Mouse (Mus musculus): ENCODE results near the gene Gm47841. TPM values are rescaled to one million over a fixed set of nuclear protein-coding genes. Genes with fewer than 3 reads are reported as not detected.

The Gm47841 gene
- polyA plus RNA-seq, 1 experiment from 2014 or later = not detected

DNA sequence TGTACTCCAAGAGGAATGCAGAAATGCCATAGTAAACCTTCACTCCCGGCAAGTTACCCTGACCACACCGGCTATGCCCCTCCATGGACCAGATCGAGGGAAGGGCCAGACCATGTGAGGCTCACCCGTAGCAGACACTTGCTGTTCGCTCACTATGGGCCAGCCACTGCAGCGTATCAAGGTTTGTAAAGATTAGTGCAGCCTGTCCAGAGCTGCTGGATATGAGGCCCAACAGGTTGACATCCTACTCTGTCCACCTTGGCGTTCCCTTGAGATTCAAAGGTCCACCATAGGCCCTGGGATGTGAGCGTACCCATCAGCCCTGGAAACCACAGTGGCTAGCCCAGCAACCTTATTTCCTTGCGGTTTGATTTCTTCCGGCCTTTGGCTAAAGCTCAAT, 7.3 kb upstream of the Gm47841 start:
- H3K4me3 ChIP-seq (ENCODE audit: low read depth, low read length) = no peak overlapping the region
- H3K4me1 ChIP-seq (ENCODE audit: control insufficient read depth, insufficient read depth, low read length) = peaks cover 19% of the 10 kb centered on the region
- DNase-seq (ENCODE audit: low spot score) (no peak), ATAC-seq (ENCODE audit: insufficient number of reproducible peaks, low FRiP score, low TSS enrichment, low read depth) (no peak)
- no peak overlapping the region for H3K27ac ChIP-seq (replicated peaks; ENCODE audit: low read depth, low read length)
- H3K27me3 ChIP-seq (ENCODE audit: control insufficient read depth, insufficient read depth, low read length) = peaks cover 25% of the 10 kb centered on the region
- H3K9me3 ChIP-seq (ENCODE audit: control insufficient read depth, low read length) = no peaks in the 10 kb centered on the region
- no peak overlapping the region for H3K9ac ChIP-seq (ENCODE audit: low read length)
- WGBS = 78% methylated on average over 10 of the region's 10 CpGs
- H3K4me2 ChIP-seq (ENCODE audit: low read depth, severe bottlenecking) = no peak overlapping the region
- peaks cover 2% of the 10 kb centered on the region; the same call in 1 of the 2 replicates for H3K36me3 ChIP-seq (ENCODE audit: control insufficient read depth, insufficient read depth, low read length)

DNA sequence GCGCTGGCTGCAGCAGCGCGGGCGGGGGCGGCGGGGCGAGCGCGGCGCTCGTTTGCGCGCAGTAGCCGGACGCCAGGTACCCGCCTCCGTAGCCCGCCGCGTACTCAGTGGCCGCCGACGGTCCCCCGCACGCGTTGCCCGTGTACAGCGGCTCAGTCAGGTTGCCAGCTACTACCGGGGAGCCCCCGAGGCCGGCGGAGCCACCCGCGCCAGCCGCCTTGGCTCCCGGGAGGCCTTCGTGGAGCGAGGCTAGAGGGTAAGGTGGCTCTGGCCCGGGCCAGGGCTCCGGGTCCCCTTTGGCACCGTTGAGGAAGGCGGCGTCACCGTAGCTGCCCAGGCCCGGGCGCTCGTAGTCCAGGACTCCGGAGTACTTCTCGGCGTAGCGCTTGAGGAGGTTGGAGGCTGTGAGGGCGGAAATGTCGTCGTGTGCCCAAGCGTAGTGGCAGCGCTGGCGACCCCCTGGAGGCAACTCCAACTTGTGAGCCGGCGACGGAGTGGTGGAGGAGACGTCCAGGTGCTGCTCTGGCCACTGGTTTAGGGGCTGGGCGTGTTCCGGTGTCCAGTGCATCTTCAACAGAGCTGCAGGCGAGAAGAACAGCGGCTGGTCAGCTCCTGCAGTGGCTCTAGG, 6.7 kb upstream of the Gm47841 start:
- DNase-seq (ENCODE audit: low spot score) = peak; percentile 61

DNA sequence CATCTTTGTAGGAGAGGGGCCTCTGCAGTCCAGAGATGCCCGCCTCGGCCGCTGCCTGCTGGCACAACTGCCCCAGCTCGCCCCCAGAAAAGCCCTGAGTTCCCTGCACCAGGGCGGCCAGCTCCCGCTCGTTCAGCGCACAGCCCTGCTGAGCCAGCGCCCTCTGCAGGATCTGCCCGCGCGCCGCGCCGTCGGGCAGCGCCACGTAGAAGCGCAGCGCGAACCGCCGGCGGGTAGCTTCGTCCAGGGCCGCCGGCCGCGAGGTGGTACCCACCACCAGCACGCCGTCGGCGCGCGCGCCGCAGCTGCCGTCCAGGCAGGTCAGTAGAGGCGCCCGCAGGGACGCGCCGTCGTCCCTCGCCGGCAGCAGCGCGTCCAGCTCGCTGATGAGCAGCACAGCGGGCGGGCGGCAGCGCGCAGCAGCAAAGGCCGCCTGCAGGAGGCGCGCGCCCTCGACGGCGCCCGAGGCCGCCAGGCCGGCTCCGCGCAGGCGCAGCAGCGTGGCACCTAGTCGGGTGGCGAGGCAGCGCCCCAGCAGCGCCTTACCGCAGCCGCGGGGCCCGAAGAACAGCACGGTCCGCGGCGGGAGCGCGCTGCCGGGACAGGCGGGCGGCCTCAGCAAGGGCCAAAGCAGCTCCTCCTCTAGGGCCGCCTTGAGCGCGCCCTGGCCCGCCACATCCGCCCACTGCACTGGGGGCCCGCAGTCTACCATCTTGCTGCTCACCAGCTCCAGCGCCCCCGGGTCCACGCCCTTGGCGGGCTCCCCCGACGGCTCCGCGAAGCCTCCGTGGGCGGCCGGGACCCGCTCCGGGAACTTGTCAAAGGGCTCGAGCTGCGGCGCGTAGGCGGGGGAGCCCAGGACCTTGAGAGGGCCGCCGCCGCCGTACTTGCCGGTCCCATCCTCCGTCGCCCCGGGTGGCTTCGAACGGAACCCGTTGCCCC, 5.6 kb upstream of the Gm47841 start:
- 17% methylated on average over 103 of the region's 120 CpGs for WGBS
- H3K36me3 ChIP-seq (ENCODE audit: control insufficient read depth, insufficient read depth, low read length) = peaks cover 2% of the 10 kb centered on the region; the same call in 1 of the 2 replicates
- H3K27ac ChIP-seq (replicated peaks; ENCODE audit: low read depth, low read length) = no peak overlapping the region
- peak overlapping the region; percentile 22 for H3K4me3 ChIP-seq (ENCODE audit: low read depth, low read length)
- no peak for ATAC-seq (ENCODE audit: insufficient number of reproducible peaks, low FRiP score, low TSS enrichment, low read depth)
- H3K4me1 ChIP-seq (ENCODE audit: control insufficient read depth, insufficient read depth, low read length) = peaks cover 19% of the 10 kb centered on the region
- no peaks in the 10 kb centered on the region for H3K9me3 ChIP-seq (ENCODE audit: control insufficient read depth, low read length)
- DNase-seq (ENCODE audit: low spot score) = peak; percentile 62
- peaks cover 25% of the 10 kb centered on the region for H3K27me3 ChIP-seq (ENCODE audit: control insufficient read depth, insufficient read depth, low read length)
- H3K9ac ChIP-seq (ENCODE audit: low read length) = peak overlapping the region; percentile 34; the same call in 1 of the 2 replicates
- H3K4me2 ChIP-seq (ENCODE audit: low read depth, severe bottlenecking) = peak overlapping the region; percentile 64

More for the DNA sequence above, 6.7 kb upstream of the Gm47841 start:
- peaks cover 19% of the 10 kb centered on the region for H3K4me1 ChIP-seq (ENCODE audit: control insufficient read depth, insufficient read depth, low read length)
- H3K27ac ChIP-seq (replicated peaks; ENCODE audit: low read depth, low read length) = no peak overlapping the region
- H3K9ac ChIP-seq (ENCODE audit: low read length) = peak overlapping the region; percentile 34; the same call in 1 of the 2 replicates
- H3K36me3 ChIP-seq (ENCODE audit: control insufficient read depth, insufficient read depth, low read length) = peaks cover 2% of the 10 kb centered on the region; the same call in 1 of the 2 replicates
- peaks cover 25% of the 10 kb centered on the region for H3K27me3 ChIP-seq (ENCODE audit: control insufficient read depth, insufficient read depth, low read length)
- H3K4me3 ChIP-seq (ENCODE audit: low read depth, low read length) = peak overlapping the region; percentile 22
- H3K9me3 ChIP-seq (ENCODE audit: control insufficient read depth, low read length) = no peaks in the 10 kb centered on the region
- WGBS = 6% methylated on average over 64 of the region's 65 CpGs
- H3K4me2 ChIP-seq (ENCODE audit: low read depth, severe bottlenecking) = peak overlapping the region; percentile 64
- ATAC-seq (ENCODE audit: insufficient number of reproducible peaks, low FRiP score, low TSS enrichment, low read depth) = no peak

DNA sequence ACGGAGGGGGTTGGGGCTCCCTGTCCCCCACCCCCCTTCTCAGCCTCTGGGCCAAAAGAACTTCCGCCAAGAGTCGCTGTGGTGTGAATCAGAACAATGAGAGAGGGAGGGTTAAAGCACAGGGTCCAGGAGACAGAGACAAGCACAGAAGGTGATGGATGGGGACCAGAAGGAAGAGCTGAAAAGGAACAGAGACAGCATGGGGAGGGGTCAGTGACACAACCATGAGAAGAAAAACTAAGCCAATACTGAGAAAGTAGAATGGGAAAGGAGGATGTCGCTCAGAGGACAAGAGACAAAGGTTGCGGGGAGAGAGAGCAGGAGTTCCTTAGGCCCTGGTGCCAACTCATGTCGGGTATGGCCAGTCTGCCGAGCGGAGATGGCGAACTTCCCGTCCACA, 4.7 kb upstream of the Gm47841 start:
- ATAC-seq (ENCODE audit: insufficient number of reproducible peaks, low FRiP score, low TSS enrichment, low read depth) (no peak), DNase-seq (ENCODE audit: low spot score) (no peak)
- H3K4me2 ChIP-seq (ENCODE audit: low read depth, severe bottlenecking) = no peak overlapping the region
- no peaks in the 10 kb centered on the region for H3K9me3 ChIP-seq (ENCODE audit: control insufficient read depth, low read length)
- peaks cover 23% of the 10 kb centered on the region for H3K4me1 ChIP-seq (ENCODE audit: control insufficient read depth, insufficient read depth, low read length)
- peaks cover 2% of the 10 kb centered on the region; the same call in 1 of the 2 replicates for H3K36me3 ChIP-seq (ENCODE audit: control insufficient read depth, insufficient read depth, low read length)
- H3K27ac ChIP-seq (replicated peaks; ENCODE audit: low read depth, low read length) = no peak overlapping the region
- WGBS = 69% methylated on average over 10 of the region's 10 CpGs
- H3K27me3 ChIP-seq (ENCODE audit: control insufficient read depth, insufficient read depth, low read length) = peaks cover 31% of the 10 kb centered on the region
- no peak overlapping the region for H3K9ac ChIP-seq (ENCODE audit: low read length)
- no peak overlapping the region for H3K4me3 ChIP-seq (ENCODE audit: low read depth, low read length)

DNA sequence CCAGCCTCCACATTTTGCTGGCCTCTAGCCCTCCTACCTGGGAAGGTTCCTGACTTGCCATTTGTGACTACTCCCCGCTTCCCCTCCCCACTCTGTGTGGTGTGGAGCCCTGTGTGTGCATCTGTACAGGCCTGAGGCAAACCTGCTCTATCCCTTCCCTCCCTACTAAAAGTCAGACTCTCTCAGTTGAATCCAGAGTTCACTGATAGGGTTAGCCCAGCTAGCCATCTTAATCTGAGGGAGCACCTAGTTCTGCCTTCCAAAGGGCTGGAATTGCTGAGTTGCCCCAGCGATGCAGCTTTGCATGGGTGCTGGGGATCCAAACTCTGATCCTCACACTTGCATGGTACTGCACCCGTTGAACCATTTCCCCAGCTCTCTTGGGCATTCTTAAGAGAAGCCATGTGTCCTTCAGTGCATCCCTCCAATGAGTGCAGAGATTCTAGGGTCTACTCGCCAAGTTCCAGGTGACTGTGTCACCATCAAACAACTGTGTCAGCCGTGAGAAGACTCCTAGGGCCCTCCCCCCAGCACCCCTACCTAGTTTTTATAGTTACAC, 1.2 kb upstream of the Gm47841 start:
- no peak overlapping the region for H3K4me3 ChIP-seq (ENCODE audit: low read depth, low read length)
- peaks cover 2% of the 10 kb centered on the region; the same call in 1 of the 2 replicates for H3K36me3 ChIP-seq (ENCODE audit: control insufficient read depth, insufficient read depth, low read length)
- H3K27me3 ChIP-seq (ENCODE audit: control insufficient read depth, insufficient read depth, low read length) = peaks cover 45% of the 10 kb centered on the region
- H3K27ac ChIP-seq (replicated peaks; ENCODE audit: low read depth, low read length) = no peak overlapping the region
- H3K4me2 ChIP-seq (ENCODE audit: low read depth, severe bottlenecking) = no peak overlapping the region
- no peak for DNase-seq (ENCODE audit: low spot score)
- ATAC-seq (ENCODE audit: insufficient number of reproducible peaks, low FRiP score, low TSS enrichment, low read depth) = no peak
- H3K9ac ChIP-seq (ENCODE audit: low read length) = no peak overlapping the region
- WGBS = 40% methylated on average over 5 of the region's 5 CpGs
- no peaks in the 10 kb centered on the region for H3K9me3 ChIP-seq (ENCODE audit: control insufficient read depth, low read length)
- peaks cover 20% of the 10 kb centered on the region for H3K4me1 ChIP-seq (ENCODE audit: control insufficient read depth, insufficient read depth, low read length)

DNA sequence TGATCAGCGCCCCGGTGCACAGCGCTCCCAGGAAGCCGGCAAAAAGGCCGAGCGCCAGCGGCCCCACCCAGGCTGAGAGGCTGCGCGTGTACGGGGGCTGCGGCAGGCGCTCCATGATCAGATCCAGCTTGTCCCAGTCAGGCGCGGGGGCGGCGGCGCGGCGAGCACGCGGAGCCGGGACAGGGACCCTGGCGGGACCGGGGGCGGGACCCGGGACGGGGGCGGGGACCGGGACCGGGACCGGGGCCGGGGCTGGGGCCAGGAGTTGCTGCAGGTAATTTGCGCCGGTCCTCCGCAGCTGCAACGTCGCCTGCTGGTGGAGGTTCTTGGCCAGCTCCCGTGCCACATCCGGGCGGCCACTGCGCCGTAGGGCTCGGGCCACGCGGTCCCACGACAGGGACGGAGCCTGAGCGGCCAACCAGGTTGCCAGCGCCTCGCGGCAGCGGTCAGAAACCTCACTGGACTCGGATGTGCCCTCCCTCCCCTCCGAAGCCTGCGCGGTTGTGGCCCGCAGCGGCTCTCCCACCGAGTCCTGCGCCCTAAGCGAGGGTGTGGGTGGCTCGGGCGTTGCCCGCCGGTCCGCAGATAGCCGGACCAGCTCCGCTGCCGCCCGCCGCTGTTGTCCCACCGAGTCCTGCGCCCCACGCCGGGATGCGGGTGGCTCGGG, 537 bp downstream of the Gm47841 start:
- H3K4me2 ChIP-seq (ENCODE audit: low read depth, severe bottlenecking) = peak overlapping the region; percentile 97
- DNase-seq (ENCODE audit: low spot score) (peak; percentile 68), ATAC-seq (ENCODE audit: insufficient number of reproducible peaks, low FRiP score, low TSS enrichment, low read depth) (peak; percentile 17; the same call in 1 of the 2 replicates)
- H3K27ac ChIP-seq (replicated peaks; ENCODE audit: low read depth, low read length) = no peak overlapping the region
- peaks cover 35% of the 10 kb centered on the region for H3K27me3 ChIP-seq (ENCODE audit: control insufficient read depth, insufficient read depth, low read length)
- H3K9me3 ChIP-seq (ENCODE audit: control insufficient read depth, low read length) = no peaks in the 10 kb centered on the region
- no peaks in the 10 kb centered on the region for H3K36me3 ChIP-seq (ENCODE audit: control insufficient read depth, insufficient read depth, low read length)
- H3K4me1 ChIP-seq (ENCODE audit: control insufficient read depth, insufficient read depth, low read length) = peaks cover 13% of the 10 kb centered on the region
- peak overlapping the region; percentile 46 for H3K4me3 ChIP-seq (ENCODE audit: low read depth, low read length)
- WGBS = 1% methylated on average over 59 of the region's 77 CpGs
- peak overlapping the region; percentile 58 for H3K9ac ChIP-seq (ENCODE audit: low read length)

DNA sequence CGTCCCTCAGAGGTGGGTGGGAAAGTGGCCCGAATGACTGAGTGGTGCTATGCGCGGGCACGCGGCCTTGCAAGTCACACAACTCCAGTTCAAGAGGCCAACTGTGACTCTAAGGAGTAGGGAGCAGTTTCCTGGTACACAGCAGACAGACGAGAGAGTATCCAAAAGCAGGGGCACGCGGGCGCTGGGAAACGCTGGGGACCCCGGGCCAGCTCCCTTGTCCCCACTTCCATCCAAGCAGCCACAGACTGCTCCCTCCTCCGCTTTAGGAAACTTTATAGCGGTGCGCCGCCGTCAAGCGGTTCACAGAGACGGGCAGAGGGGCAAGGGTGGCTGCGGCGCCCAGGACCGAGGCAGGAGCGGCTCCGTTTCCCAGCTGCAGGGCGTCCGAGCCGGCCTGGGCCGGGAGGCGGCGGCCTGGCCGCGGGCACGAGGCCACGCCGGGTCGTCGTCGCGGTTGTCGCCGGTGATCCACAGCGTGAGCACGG, 1.1 kb downstream of the Gm47841 start:
- peak overlapping the region; percentile 58 for H3K9ac ChIP-seq (ENCODE audit: low read length)
- H3K27ac ChIP-seq (replicated peaks; ENCODE audit: low read depth, low read length) = no peak overlapping the region

More for the DNA sequence above, 1.1 kb downstream of the Gm47841 start:
- peak; percentile 55 for DNase-seq (ENCODE audit: low spot score)
- WGBS = 2% methylated on average over 43 of the region's 43 CpGs
- Histone ChIP-seq H3K27me3 (ENCODE audit: control insufficient read depth, insufficient read depth, low read length) (peaks cover 35% of the 10 kb centered on the region), H3K4me2 (ENCODE audit: low read depth, severe bottlenecking) (peak overlapping the region; percentile 97), H3K4me1 (ENCODE audit: control insufficient read depth, insufficient read depth, low read length) (peaks cover 13% of the 10 kb centered on the region), H3K4me3 (ENCODE audit: low read depth, low read length) (peak overlapping the region; percentile 46), H3K9me3 (ENCODE audit: control insufficient read depth, low read length) (no peaks in the 10 kb centered on the region), H3K36me3 (ENCODE audit: control insufficient read depth, insufficient read depth, low read length) (no peaks in the 10 kb centered on the region)
- 0 out of 2 replicates have a peak, but pooled peaks have one; percentile 2 for ATAC-seq (ENCODE audit: insufficient number of reproducible peaks, low FRiP score, low TSS enrichment, low read depth)

All from limb, embryonic 11.5 days (tissue).